Mouse (Mus musculus): ENCODE measurements around the gene Fra10ac1.

- no peak for TF ChIP-seq POLR2A (IDR thresholded peaks at IDR 0.05; ENCODE audit: borderline replicate concordance, low read depth, low read length)
- TF ChIP-seq CTCF (IDR thresholded peaks at IDR 0.05; ENCODE audit: low read depth, low read length), result no peak
These were observed 13.9 kb upstream of the Fra10ac1 start for GRCm38 (mm10) chr19:38237834-38238212.

All from bone marrow macrophage, adult 2 months (primary cell).